Mouse (Mus musculus) forebrain, embryonic 15.5 days (tissue): ENCODE measurements at regions not wholly inside any gene's neighbourhood (a gene's known extent, or its start where the extent isn't known, plus 50 kb on each side); places are given as distances from the start of the nearest gene placed in this dataset.

ENCODE experiments used
- ATAC-seq: fragments of 200-750 bp; cut with Nextera tagmentation; replicated peaks from 2 replicates; pipeline ENCODE4 v1.8.0; 2017; ENCODE audit warnings: mild to moderate bottlenecking, moderate TSS enrichment, moderate library complexity
- H3K27ac ChIP-seq: fragments of 300-500 bp; sonication (generic); replicated peaks from 2 replicates; pipeline ENCODE4 v1.5.1; 2015; ENCODE audit warnings: mild to moderate bottlenecking, inconsistent platforms
- H3K27me3 ChIP-seq: fragments of 300-500 bp; sonication (generic); 2 replicates; pipeline ENCODE4 v1.6.1; 2015; ENCODE audit warnings: inconsistent platforms
- H3K36me3 ChIP-seq: fragments of 300-500 bp; sonication (generic); 2 replicates; pipeline ENCODE4 v1.6.1; 2015; ENCODE audit warnings: mild to moderate bottlenecking, inconsistent platforms
- H3K4me1 ChIP-seq: fragments of 300-500 bp; sonication (generic); 2 replicates; pipeline ENCODE4 v1.6.1; 2015; ENCODE audit warnings: inconsistent platforms
- H3K4me2 ChIP-seq: fragments of 300-500 bp; sonication (generic); replicated peaks from 2 replicates; pipeline ENCODE4 v1.6.1; 2015; ENCODE audit warnings: mild to moderate bottlenecking, inconsistent platforms
- H3K4me3 ChIP-seq: fragments of 300-500 bp; sonication (generic); 2 replicates; pipeline ENCODE4 v1.5.1; 2015; ENCODE audit warnings: mild to moderate bottlenecking, inconsistent platforms
- H3K9ac ChIP-seq: fragments of 300-500 bp; sonication (generic); replicated peaks from 2 replicates; pipeline ENCODE4 v1.6.1; 2015; ENCODE audit warnings: mild to moderate bottlenecking, inconsistent platforms
- H3K9me3 ChIP-seq: fragments of 300-500 bp; sonication (generic); 2 replicates; pipeline ENCODE4 v1.6.1; 2016; ENCODE audit warnings: inconsistent platforms
- WGBS: fragments of 180-500 bp; shearing (Covaris S2); methylation state at CpG from one replicate; pipeline ENCODE4 v1.1.7; 2015; ENCODE audit warnings: mixed read lengths; 5-methylcytosine and 5-hydroxymethylcytosine counted together

- Histone ChIP-seq H3K4me1 (no peaks in the 10 kb centered on the region), H3K4me3 (no peak overlapping the region), H3K27me3 (no peaks in the 10 kb centered on the region), H3K9me3 (no peaks in the 10 kb centered on the region), H3K9ac (no peak overlapping the region), H3K27ac (no peak overlapping the region), H3K36me3 (no peaks in the 10 kb centered on the region), H3K4me2 (no peak overlapping the region)
- peak; percentile 69 for ATAC-seq
- WGBS: 48% methylated on average over 2 of the region's 2 CpGs
These were observed 166.6 kb downstream of the Cox7b2 start for GRCm38 (mm10) chr5:71381407-71381806.

GRCm38 (mm10) chr5:71366196-71366858, 181.7 kb downstream of the Cox7b2 start:
- no peak overlapping the region for H3K9ac ChIP-seq
- H3K4me3 ChIP-seq: no peak overlapping the region
- 60% methylated on average over 3 of the region's 3 CpGs for WGBS
- H3K27me3 ChIP-seq: no peaks in the 10 kb centered on the region
- no peak overlapping the region for H3K4me2 ChIP-seq
- no peaks in the 10 kb centered on the region for H3K9me3 ChIP-seq
- H3K27ac ChIP-seq: no peak overlapping the region
- no peak for ATAC-seq
- no peaks in the 10 kb centered on the region for H3K4me1 ChIP-seq
- no peaks in the 10 kb centered on the region for H3K36me3 ChIP-seq

GRCm38 (mm10) chr5:71341512-71341911, 206.5 kb downstream of the Cox7b2 start:
- no peaks in the 10 kb centered on the region for H3K9me3 ChIP-seq
- no peak overlapping the region for H3K4me2 ChIP-seq
- H3K36me3 ChIP-seq: no peaks in the 10 kb centered on the region
- no peak overlapping the region for H3K27ac ChIP-seq
- H3K4me3 ChIP-seq: no peak overlapping the region
- no peak overlapping the region for H3K9ac ChIP-seq
- H3K27me3 ChIP-seq: no peaks in the 10 kb centered on the region
- no peaks in the 10 kb centered on the region for H3K4me1 ChIP-seq
- peak; percentile 57; the same call in 1 of the 2 replicates for ATAC-seq
- 72% methylated on average over 3 of the region's 3 CpGs for WGBS

- ATAC-seq: no peak
- H3K36me3 ChIP-seq: no peaks in the 10 kb centered on the region
- 71% methylated on average over 6 of the region's 6 CpGs for WGBS
- H3K4me3 ChIP-seq: no peak overlapping the region
- H3K9me3 ChIP-seq: no peaks in the 10 kb centered on the region
- no peak overlapping the region for H3K27ac ChIP-seq
- no peaks in the 10 kb centered on the region for H3K4me1 ChIP-seq
- H3K4me2 ChIP-seq: no peak overlapping the region
- H3K27me3 ChIP-seq: no peaks in the 10 kb centered on the region
- H3K9ac ChIP-seq: no peak overlapping the region
These were observed 213.8 kb upstream of the Gabra2 start for GRCm38 (mm10) chr5:71309414-71309813.

- Histone ChIP-seq H3K27ac (no peak overlapping the region), H3K9ac (no peak overlapping the region), H3K27me3 (no peaks in the 10 kb centered on the region), H3K4me3 (no peak overlapping the region), H3K36me3 (no peaks in the 10 kb centered on the region), H3K9me3 (no peaks in the 10 kb centered on the region), H3K4me2 (no peak overlapping the region), H3K4me1 (no peaks in the 10 kb centered on the region)
- 58% methylated on average over 7 of the region's 7 CpGs for WGBS
- no peak for ATAC-seq
These were observed 166.7 kb upstream of the Gabra2 start for GRCm38 (mm10) chr5:71262202-71262883.

GRCm38 (mm10) chr5:71249273-71249672, 153.6 kb upstream of the Gabra2 start:
- Histone ChIP-seq H3K27ac (peak overlapping the region; percentile 88), H3K27me3 (no peaks in the 10 kb centered on the region), H3K36me3 (no peaks in the 10 kb centered on the region), H3K4me3 (no peak overlapping the region), H3K9ac (no peak overlapping the region), H3K4me1 (peaks cover 21% of the 10 kb centered on the region), H3K9me3 (no peaks in the 10 kb centered on the region), H3K4me2 (no peak overlapping the region)
- 41% methylated on average over 2 of the region's 2 CpGs for WGBS
- peak; percentile 86 for ATAC-seq

DNA sequence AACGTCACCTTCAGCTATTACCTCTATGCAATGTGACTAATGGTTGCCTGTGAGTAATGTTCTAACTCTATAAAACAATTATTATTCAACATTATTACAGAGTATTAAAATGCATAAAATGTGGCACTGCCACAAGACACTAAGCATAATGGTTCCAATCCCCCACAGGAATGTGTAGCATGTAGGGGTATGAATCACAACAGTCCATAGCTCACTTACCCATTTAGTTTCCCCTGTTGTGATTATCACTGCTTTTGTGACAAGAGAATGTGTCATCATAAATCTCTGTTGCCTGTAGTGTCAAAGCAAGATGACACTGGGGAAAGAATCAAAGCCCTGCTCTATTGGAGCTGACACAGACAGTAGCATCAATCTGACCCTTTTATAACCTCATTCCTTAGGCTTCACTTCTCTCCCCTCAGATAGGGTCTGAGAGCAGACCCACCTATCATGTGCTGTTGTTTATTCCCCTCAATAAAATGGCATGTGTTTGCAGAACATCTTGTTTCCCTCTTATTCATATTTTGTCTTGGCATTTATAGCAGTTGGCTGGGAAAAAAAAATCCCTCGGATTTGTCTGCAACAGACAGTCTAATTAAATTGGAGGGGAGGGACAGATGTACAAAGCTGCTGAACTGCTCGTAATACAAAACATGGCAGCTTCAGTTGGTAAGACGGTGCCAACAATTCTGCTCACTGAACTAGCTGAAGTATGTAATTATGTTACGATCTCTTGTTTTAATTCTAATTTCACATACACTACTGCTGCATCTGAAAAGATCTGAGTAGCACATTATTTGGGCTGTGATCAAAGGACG, 152.9 kb upstream of the Gabra2 start:
- ATAC-seq: peak; percentile 96
- WGBS: 28% methylated on average over 6 of the region's 6 CpGs
- Histone ChIP-seq H3K9me3 (no peaks in the 10 kb centered on the region), H3K36me3 (no peaks in the 10 kb centered on the region), H3K27me3 (no peaks in the 10 kb centered on the region), H3K4me2 (no peak overlapping the region), H3K4me3 (no peak overlapping the region), H3K27ac (peak overlapping the region; percentile 88), H3K4me1 (peaks cover 21% of the 10 kb centered on the region), H3K9ac (no peak overlapping the region)

- H3K4me3 ChIP-seq: no peak overlapping the region
- H3K9ac ChIP-seq: no peak overlapping the region
- no peaks in the 10 kb centered on the region for H3K36me3 ChIP-seq
- no peaks in the 10 kb centered on the region for H3K9me3 ChIP-seq
- no peak overlapping the region for H3K4me2 ChIP-seq
- no peak overlapping the region for H3K27ac ChIP-seq
- no peaks in the 10 kb centered on the region for H3K27me3 ChIP-seq
- WGBS: 95% methylated on average over 4 of the region's 4 CpGs
- H3K4me1 ChIP-seq: no peaks in the 10 kb centered on the region
- ATAC-seq: no peak
These were observed 132.0 kb upstream of the Gabra2 start for GRCm38 (mm10) chr5:71227615-71228014.

GRCm38 (mm10) chr5:71200881-71201280, 105.2 kb upstream of the Gabra2 start:
- WGBS: 84% methylated on average over 6 of the region's 6 CpGs

DNA sequence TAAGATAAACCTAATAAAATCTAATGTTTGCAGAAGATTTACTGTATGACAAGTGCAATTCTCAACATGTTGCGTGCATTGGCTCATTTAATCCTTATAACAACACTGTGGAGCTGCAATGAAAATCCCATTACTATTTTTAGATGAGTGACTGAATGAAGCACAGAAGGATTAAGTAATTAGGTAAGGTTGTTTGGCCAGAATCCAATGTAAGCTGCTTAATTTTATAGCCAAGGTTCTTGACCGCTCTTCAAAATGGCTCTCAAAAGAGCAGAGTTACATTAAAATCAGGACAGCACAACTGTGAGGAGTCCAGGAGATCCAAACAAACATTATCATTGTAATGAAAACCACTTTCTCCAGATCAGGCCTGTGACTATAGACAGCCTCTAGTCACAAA, 81.7 kb upstream of the Gabra2 start:
- no peaks in the 10 kb centered on the region for H3K9me3 ChIP-seq
- no peaks in the 10 kb centered on the region for H3K4me1 ChIP-seq
- ATAC-seq: no peak
- H3K4me3 ChIP-seq: no peak overlapping the region
- no peaks in the 10 kb centered on the region for H3K36me3 ChIP-seq
- H3K9ac ChIP-seq: no peak overlapping the region
- no peak overlapping the region for H3K4me2 ChIP-seq
- H3K27me3 ChIP-seq: no peaks in the 10 kb centered on the region
- H3K27ac ChIP-seq: no peak overlapping the region
- 39% methylated on average over 2 of the region's 2 CpGs for WGBS

More at GRCm38 (mm10) chr5:71200881-71201280, 105.2 kb upstream of the Gabra2 start:
- no peak overlapping the region for H3K4me3 ChIP-seq
- H3K27me3 ChIP-seq: no peaks in the 10 kb centered on the region
- H3K4me2 ChIP-seq: no peak overlapping the region
- no peak for ATAC-seq
- H3K4me1 ChIP-seq: no peaks in the 10 kb centered on the region
- H3K27ac ChIP-seq: no peak overlapping the region
- H3K36me3 ChIP-seq: no peaks in the 10 kb centered on the region
- no peak overlapping the region for H3K9ac ChIP-seq
- H3K9me3 ChIP-seq: no peaks in the 10 kb centered on the region

- 65% methylated on average over 4 of the region's 4 CpGs for WGBS
- no peak overlapping the region for H3K4me2 ChIP-seq
- ATAC-seq: no peak
- no peaks in the 10 kb centered on the region for H3K36me3 ChIP-seq
- H3K27ac ChIP-seq: no peak overlapping the region
- H3K9me3 ChIP-seq: no peaks in the 10 kb centered on the region
- no peaks in the 10 kb centered on the region for H3K27me3 ChIP-seq
- H3K4me1 ChIP-seq: no peaks in the 10 kb centered on the region
- no peak overlapping the region for H3K4me3 ChIP-seq
- H3K9ac ChIP-seq: no peak overlapping the region
These were observed 74.7 kb upstream of the Gabra2 start for GRCm38 (mm10) chr5:71170378-71170777.
